Mouse (Mus musculus) hindbrain, embryonic 16.5 days (tissue): ENCODE measurements around the gene Mpo. TPM values are rescaled to one million over a fixed set of nuclear protein-coding genes. Genes with fewer than 3 reads are reported as not detected.

Experiments used
- ATAC-seq: fragments of 200-750 bp; cut with Nextera tagmentation; 2 replicates; pipeline ENCODE4 v1.8.0; 2017; ENCODE audit warnings: moderate TSS enrichment, moderate library complexity
- H3K27ac ChIP-seq: fragments of 300-500 bp; sonication (generic); 2 replicates; pipeline ENCODE4 v1.5.1; 2014; ENCODE audit warnings: low read depth, mild to moderate bottlenecking, control low read depth, low read length, moderate library complexity
- H3K27me3 ChIP-seq: fragments of 300-500 bp; sonication (generic); replicated peaks from 2 replicates; pipeline ENCODE4 v1.6.1; 2014; ENCODE audit warnings: low read length; ENCODE audit not compliant: control insufficient read depth, insufficient read depth
- H3K36me3 ChIP-seq: fragments of 300-500 bp; sonication (generic); 2 replicates; pipeline ENCODE4 v1.6.1; 2014; ENCODE audit warnings: mild to moderate bottlenecking, low read length, moderate library complexity, mixed read lengths; ENCODE audit not compliant: control insufficient read depth, insufficient read depth
- H3K4me1 ChIP-seq: fragments of 300-500 bp; sonication (generic); 2 replicates; pipeline ENCODE4 v1.6.1; 2014; ENCODE audit warnings: low read depth, low read length; ENCODE audit not compliant: control insufficient read depth, insufficient read depth
- H3K4me2 ChIP-seq: fragments of 300-500 bp; sonication (generic); 2 replicates; pipeline ENCODE4 v1.6.1; 2014; ENCODE audit warnings: mild to moderate bottlenecking, low read length, control low read depth, moderate library complexity
- H3K4me3 ChIP-seq: fragments of 300-500 bp; sonication (generic); 2 replicates; pipeline ENCODE4 v1.5.1; 2014; ENCODE audit warnings: mild to moderate bottlenecking, low read length, control low read depth, moderate library complexity
- H3K9ac ChIP-seq: fragments of 300-500 bp; sonication (generic); 2 replicates; pipeline ENCODE4 v1.6.1; 2014; ENCODE audit warnings: low read depth, mild to moderate bottlenecking, control low read depth, low read length, moderate library complexity
- H3K9me3 ChIP-seq: fragments of 300-500 bp; sonication (generic); 2 replicates; pipeline ENCODE4 v1.6.1; 2014; ENCODE audit warnings: mild to moderate bottlenecking, low read length, moderate library complexity; ENCODE audit not compliant: control insufficient read depth
- WGBS: fragments of 180-500 bp; shearing (Covaris S2); extraction: QIAGEN DNeasy Blood & Tissue Kit; methylation state at CpG from one replicate; pipeline ENCODE4 v1.1.7; 2014; 5-methylcytosine and 5-hydroxymethylcytosine counted together
- polyA plus RNA-seq: library from polyadenylated mRNA; unstranded; fragments of >200 nt; fragmentation: Nextera tagmentation; extraction: Ambion mirVana; gene quantifications from 2 replicates; pipeline ENCODE4 v1.2.1, GENCODE M21; 2015

Mpo gene
- polyA plus RNA-seq, 1 experiment from 2014 or later: 0.10 TPM

GRCm38 (mm10) chr11:87750043-87750421, 43.3 kb upstream of the Mpo start:
- no peak overlapping the region for H3K4me2 ChIP-seq
- 81% methylated on average over 11 of the region's 11 CpGs for WGBS
- no peak overlapping the region for H3K9ac ChIP-seq
- no peak overlapping the region for H3K4me3 ChIP-seq
- no peaks in the 10 kb centered on the region for H3K9me3 ChIP-seq
- no peak for ATAC-seq
- peaks cover under 1% of the 10 kb centered on the region; the same call in 1 of the 2 replicates for H3K36me3 ChIP-seq
- H3K4me1 ChIP-seq: no peaks in the 10 kb centered on the region
- H3K27ac ChIP-seq: no peak overlapping the region
- no peaks in the 10 kb centered on the region; the same call in 1 of the 2 replicates for H3K27me3 ChIP-seq

GRCm38 (mm10) chr11:87750521-87750920, 42.9 kb upstream of the Mpo start:
- no peak overlapping the region for H3K27ac ChIP-seq
- H3K36me3 ChIP-seq: no peaks in the 10 kb centered on the region
- H3K4me1 ChIP-seq: no peaks in the 10 kb centered on the region
- H3K27me3 ChIP-seq: no peaks in the 10 kb centered on the region; the same call in 1 of the 2 replicates
- no peak overlapping the region for H3K4me3 ChIP-seq
- 83% methylated on average over 3 of the region's 3 CpGs for WGBS
- no peaks in the 10 kb centered on the region for H3K9me3 ChIP-seq
- no peak overlapping the region for H3K9ac ChIP-seq
- H3K4me2 ChIP-seq: no peak overlapping the region
- ATAC-seq: no peak

GRCm38 (mm10) chr11:87751031-87751430, 42.4 kb upstream of the Mpo start:
- no peaks in the 10 kb centered on the region; the same call in 1 of the 2 replicates for H3K27me3 ChIP-seq
- ATAC-seq: no peak
- H3K4me3 ChIP-seq: no peak overlapping the region
- 79% methylated on average over 8 of the region's 8 CpGs for WGBS
- H3K4me1 ChIP-seq: no peaks in the 10 kb centered on the region
- no peaks in the 10 kb centered on the region for H3K36me3 ChIP-seq
- H3K9ac ChIP-seq: no peak overlapping the region
- no peak overlapping the region for H3K4me2 ChIP-seq
- no peaks in the 10 kb centered on the region for H3K9me3 ChIP-seq
- no peak overlapping the region for H3K27ac ChIP-seq

GRCm38 (mm10) chr11:87751491-87751966, 41.9 kb upstream of the Mpo start:
- no peaks in the 10 kb centered on the region for H3K9me3 ChIP-seq
- no peak overlapping the region for H3K27ac ChIP-seq
- 69% methylated on average over 4 of the region's 4 CpGs for WGBS
- H3K27me3 ChIP-seq: no peaks in the 10 kb centered on the region; the same call in 1 of the 2 replicates
- H3K4me1 ChIP-seq: no peaks in the 10 kb centered on the region
- H3K4me2 ChIP-seq: no peak overlapping the region
- H3K36me3 ChIP-seq: no peaks in the 10 kb centered on the region
- ATAC-seq: no peak
- H3K4me3 ChIP-seq: no peak overlapping the region
- no peak overlapping the region for H3K9ac ChIP-seq

- Histone ChIP-seq H3K27me3 (no peaks in the 10 kb centered on the region; the same call in 1 of the 2 replicates), H3K9me3 (no peaks in the 10 kb centered on the region), H3K27ac (no peak overlapping the region), H3K9ac (no peak overlapping the region), H3K4me2 (no peak overlapping the region), H3K4me1 (no peaks in the 10 kb centered on the region), H3K36me3 (no peaks in the 10 kb centered on the region), H3K4me3 (no peak overlapping the region)
- no peak for ATAC-seq
- 71% methylated on average over 1 of the region's 1 CpGs for WGBS
Measured at GRCm38 (mm10) chr11:87752307-87752706, 41.1 kb upstream of the Mpo start.

GRCm38 (mm10) chr11:87753255-87753654, 40.1 kb upstream of the Mpo start:
- Histone ChIP-seq H3K36me3 (no peaks in the 10 kb centered on the region), H3K4me1 (no peaks in the 10 kb centered on the region), H3K27ac (no peak overlapping the region), H3K9me3 (no peaks in the 10 kb centered on the region), H3K4me3 (no peak overlapping the region), H3K9ac (no peak overlapping the region), H3K27me3 (no peaks in the 10 kb centered on the region; the same call in 1 of the 2 replicates), H3K4me2 (no peak overlapping the region)
- no peak for ATAC-seq
- WGBS: 85% methylated on average over 8 of the region's 8 CpGs

GRCm38 (mm10) chr11:87753891-87754501, 39.4 kb upstream of the Mpo start:
- 84% methylated on average over 5 of the region's 5 CpGs for WGBS
- no peak for ATAC-seq

GRCm38 (mm10) chr11:87754603-87755002, 38.8 kb upstream of the Mpo start:
- Histone ChIP-seq H3K27ac (no peak overlapping the region), H3K36me3 (no peaks in the 10 kb centered on the region), H3K4me1 (peaks cover 1% of the 10 kb centered on the region), H3K4me3 (no peak overlapping the region), H3K4me2 (no peak overlapping the region), H3K9ac (no peak overlapping the region), H3K9me3 (no peaks in the 10 kb centered on the region), H3K27me3 (no peaks in the 10 kb centered on the region)
- WGBS: 81% methylated on average over 5 of the region's 5 CpGs
- ATAC-seq: no peak

More at GRCm38 (mm10) chr11:87753891-87754501, 39.4 kb upstream of the Mpo start:
- Histone ChIP-seq H3K27me3 (no peaks in the 10 kb centered on the region; the same call in 1 of the 2 replicates), H3K4me3 (no peak overlapping the region), H3K36me3 (no peaks in the 10 kb centered on the region), H3K9ac (no peak overlapping the region), H3K4me1 (no peaks in the 10 kb centered on the region), H3K9me3 (no peaks in the 10 kb centered on the region), H3K4me2 (no peak overlapping the region), H3K27ac (no peak overlapping the region)

GRCm38 (mm10) chr11:87755360-87756017, 37.9 kb upstream of the Mpo start:
- H3K4me2 ChIP-seq: no peak overlapping the region
- ATAC-seq: no peak
- H3K4me1 ChIP-seq: peaks cover 7% of the 10 kb centered on the region
- no peak overlapping the region for H3K9ac ChIP-seq
- no peaks in the 10 kb centered on the region for H3K27me3 ChIP-seq
- no peaks in the 10 kb centered on the region for H3K9me3 ChIP-seq
- no peaks in the 10 kb centered on the region for H3K36me3 ChIP-seq
- WGBS: 75% methylated on average over 17 of the region's 17 CpGs
- H3K27ac ChIP-seq: no peak overlapping the region
- no peak overlapping the region for H3K4me3 ChIP-seq
